Mouse (Mus musculus): ENCODE measurements at regions not wholly inside any gene's neighbourhood (a gene's known extent, or its start where the extent isn't known, plus 50 kb on each side); places are given as distances from the start of the nearest gene placed in this dataset.
A peak's percentile ranks its signal among the peaks of the same experiment; 100 is the strongest.

DNA sequence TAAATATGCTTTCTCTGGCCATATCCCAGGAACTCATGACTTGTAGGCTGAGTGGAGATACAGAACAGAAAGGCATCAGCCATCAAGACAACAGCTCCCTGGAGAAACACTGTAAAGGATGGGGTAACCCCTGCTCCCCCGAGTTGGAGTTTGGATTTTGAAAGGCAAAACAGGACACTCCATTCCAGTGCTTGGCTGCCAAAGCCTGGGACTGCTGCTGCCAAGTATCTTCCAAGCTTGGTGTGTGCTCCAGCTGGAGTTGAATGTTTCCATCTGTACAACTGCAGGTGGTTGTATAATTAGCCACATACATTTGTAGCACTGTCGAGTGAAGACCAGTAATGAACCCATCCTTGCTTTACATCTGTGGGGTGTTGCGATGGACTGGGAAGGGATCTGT lies 62.1 kb downstream of the 4933412E24Rik start:
- DNase-seq (ENCODE audit: low spot score in 2 of 2): peak in 1 of 2 experiments; percentile 48

DNA sequence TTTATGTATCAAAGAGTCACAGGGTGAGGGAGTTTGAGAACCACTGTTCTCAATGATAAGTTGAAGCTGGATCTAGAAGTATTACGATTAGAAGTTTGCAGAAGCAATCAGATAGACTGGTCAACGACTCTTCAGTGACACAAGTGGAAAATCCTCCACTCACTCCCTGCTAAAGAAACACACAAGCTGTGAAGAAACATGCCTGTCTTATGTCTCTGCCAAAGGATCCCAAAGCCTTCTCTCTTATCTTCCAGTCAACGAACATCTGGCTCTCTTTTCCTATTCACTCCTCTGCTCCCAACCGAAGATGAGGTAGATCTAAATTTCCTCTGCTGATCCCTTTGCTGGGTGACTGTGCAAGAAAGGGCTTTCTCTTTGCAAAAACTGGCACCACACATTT lies 62.6 kb downstream of the 4933412E24Rik start:
- no peak for DNase-seq (ENCODE audit: low spot score in 2 of 2)

DNA sequence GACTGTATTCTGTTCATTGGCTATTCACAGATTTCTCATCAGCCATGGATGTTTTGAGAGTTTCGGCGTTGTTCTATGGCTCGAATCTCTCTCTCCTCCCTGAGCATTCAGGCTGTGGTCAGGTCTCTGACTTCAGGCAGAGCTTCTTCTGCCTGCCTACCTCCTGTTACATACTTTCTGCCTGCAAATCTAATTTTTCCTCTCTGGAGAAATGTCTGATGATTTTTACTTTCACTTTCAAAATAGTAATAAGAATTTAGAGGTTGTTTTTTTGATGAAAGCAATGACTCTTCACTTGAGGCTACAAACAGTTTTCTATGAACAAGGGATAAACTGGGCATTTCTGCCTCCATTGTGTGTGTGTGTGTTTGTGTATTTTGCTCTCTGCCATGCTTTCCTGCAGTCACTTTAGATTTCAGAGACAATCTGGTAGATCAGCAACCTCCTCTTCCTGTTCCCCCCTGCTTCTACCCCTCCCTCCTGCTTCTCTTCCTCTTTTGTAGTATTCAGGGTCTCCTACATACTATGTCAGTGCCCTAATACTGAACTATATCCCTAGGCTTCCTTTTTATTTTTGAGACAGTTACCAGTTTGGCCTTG lies 65.7 kb downstream of the 4933412E24Rik start:
- DNase-seq (ENCODE audit: low spot score in 2 of 2): no peak

DNA sequence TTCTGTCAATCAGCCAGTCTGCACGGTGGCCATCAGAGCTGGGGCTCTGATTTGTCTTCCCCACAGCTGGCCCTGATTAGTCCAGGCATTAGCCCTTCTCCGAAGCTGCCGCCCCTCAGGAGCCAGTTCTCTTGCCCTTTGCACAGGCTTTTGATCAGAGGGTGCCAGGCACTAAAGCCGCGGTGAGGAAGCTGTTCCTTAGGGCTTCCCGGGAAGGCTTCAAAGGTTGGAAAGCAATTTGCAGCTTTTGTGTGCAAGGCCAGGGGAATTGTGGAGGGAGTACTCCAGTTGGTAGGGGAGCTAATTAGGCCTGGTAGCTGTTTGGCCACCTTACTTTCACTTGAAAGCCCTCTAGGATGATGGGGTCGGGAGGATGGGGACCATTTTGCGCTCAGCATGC lies 71.2 kb downstream of the 4933412E24Rik start:
- DNase-seq (ENCODE audit: low spot score in 2 of 2): no peak

DNA sequence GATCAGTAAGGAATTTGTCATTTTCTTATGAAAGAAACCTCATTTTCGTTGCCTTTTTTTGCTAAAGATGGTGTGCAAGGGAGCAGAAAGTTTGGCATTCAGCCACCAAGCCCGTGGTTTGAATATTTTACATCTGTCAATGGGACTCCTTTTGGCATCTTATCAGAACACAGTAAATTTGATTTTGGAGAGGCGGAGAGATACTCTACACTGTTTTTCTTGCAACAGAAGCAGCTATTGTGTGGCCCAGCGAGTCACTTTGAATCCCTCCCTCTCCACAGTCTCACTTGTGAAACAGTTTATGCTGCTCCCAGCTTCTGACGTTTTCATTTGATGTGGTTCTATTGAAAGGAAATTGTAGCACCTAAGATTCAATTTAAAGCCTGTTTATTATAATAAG lies 79.9 kb downstream of the 4933412E24Rik start:
- DNase-seq (ENCODE audit: low spot score in 2 of 2): no peak

DNA sequence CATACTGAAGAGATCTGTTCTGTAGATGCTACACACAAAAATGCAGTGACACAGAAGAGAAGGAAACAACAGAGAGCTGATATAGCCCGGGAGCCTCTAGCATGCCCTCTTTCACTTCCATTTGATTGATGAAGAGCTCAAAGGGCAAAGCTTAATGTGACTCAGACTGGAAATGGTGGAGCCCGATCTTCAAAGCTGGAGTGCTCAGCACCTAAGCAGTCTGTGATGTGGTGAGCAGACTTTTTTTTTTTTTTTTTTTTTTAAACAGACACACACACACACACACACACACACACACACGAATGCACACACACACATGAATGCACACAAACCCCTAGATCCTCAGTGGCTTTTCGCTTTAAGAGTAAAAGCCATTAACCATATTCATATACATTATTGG lies 102.6 kb downstream of the 4933412E24Rik start:
- no peak for DNase-seq (ENCODE audit: low spot score in 2 of 2)

DNA sequence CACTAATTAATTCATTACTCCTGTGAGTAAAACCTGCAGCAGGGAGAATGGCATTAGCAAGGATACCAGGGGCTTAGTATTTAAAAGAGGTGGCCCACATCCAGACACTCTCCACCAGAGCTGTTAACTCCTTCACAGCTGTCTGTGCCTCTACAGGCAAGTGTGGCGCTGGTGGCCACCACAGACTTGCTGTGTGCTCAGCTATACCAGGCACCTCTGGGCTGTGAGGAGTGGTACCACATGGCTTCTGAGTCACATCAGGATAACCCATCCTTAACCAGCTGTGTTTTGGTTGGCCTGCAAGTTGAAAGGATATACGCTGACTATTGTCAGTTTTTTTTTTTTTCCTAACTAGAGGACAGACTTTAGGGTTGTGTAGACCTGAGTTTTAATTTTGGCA lies 108.1 kb downstream of the 4933412E24Rik start:
- DNase-seq (ENCODE audit: low spot score in 2 of 2): no peak

DNA sequence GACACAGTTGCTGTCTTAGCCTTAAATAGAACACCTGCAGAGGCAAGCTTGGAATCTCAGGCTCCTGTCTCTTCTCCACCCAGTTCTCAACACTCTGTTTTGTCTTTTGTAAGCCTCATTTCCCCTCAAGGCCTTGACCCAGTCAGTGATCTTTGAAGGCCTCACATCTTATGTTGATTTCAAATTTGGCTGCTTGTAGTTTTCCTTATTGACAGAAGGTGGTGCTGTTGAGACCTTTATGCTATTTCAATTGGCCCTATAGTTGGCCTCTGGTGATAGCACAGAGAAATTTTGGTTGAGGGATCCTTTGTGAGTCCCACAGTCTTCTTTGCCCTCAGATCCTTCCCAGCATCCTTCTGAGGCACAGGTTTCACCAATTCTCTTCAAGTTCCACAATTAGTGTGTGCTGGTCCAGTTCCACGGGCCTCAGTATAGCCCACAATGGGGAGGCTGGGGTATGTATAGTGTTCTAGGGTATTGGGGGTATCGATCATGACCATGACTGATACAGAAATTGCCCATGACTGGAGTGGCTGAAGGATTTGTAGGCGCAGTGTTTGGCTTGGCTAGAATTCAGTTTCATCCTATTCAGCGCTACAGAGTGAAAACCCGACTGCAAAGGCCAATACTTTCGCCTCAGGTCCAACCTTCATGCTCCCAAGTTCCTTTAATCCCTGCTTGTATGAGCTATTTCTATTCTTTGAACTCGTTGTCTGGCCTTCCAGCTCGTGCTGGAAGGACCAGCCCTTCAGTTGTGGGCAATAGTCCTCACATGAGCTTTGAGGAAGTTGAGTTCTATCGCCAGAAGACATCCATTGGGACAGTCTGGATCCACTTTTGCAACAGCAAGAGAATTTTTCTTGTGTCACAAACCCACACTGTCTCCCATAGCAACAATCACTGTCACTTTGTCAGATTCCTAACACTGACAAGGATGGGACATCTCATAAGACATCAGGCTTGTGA lies 110.3 kb downstream of the 4933412E24Rik start:
- no peak for DNase-seq (ENCODE audit: low spot score in 2 of 2)

DNA sequence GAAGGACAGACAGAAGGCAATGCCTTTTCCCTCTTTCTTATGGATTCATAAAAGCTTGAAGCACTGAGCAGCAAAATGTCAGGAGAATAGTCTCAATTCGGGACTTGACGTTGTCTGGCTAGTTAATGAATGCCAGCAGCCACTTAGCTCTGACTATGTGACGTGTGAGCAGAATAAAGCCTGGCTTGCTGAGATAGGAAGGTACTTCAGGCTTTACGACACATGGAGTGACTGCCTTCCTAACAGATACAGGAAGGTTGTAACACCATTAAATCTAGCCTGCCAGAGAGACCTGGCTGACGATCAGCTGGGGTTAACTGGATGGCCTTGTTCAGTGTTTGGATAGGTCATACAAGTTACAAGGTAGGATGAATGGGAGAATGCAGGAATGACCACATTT lies 111.7 kb downstream of the 4933412E24Rik start:
- DNase-seq (ENCODE audit: low spot score in 2 of 2): no peak

DNA sequence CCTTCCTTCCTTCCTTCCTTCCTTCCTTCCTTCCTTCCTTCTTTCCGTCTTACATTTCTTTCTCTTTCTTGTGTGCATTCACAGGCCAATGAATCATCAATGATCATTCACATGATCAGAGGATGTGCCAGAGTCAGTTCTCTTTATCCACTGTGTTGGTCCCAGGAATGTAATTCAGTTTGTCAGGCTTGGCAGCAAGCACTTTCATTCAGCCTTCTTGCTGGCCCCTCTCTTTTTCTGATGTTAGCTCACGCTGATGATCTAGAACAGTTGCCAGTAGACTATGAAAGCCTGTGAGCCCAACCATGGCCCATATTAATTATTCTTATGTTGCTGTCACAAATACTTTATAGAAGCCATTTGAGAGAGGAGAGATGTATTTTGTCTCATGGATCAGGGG lies 127.4 kb downstream of the 4933412E24Rik start:
- DNase-seq (ENCODE audit: low spot score in 2 of 2): no peak

DNA sequence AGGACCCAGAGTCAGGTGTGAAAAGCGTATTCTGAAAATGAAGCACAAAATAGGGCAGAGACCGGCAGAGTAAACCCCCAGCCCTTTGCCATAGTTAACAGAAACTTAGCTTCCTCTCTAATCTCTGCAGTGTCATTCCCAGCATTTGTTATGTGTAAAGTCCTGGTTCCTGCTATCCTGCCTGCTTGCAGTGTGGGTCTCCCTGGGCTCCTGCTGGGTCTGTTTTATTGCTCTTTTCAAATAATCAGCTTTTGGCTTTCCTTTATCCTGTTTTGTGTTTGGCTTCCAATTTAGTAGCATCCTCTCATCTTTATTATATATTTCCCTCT lies 128.3 kb downstream of the 4933412E24Rik start:
- no peak for DNase-seq (ENCODE audit: low spot score in 2 of 2)

DNA sequence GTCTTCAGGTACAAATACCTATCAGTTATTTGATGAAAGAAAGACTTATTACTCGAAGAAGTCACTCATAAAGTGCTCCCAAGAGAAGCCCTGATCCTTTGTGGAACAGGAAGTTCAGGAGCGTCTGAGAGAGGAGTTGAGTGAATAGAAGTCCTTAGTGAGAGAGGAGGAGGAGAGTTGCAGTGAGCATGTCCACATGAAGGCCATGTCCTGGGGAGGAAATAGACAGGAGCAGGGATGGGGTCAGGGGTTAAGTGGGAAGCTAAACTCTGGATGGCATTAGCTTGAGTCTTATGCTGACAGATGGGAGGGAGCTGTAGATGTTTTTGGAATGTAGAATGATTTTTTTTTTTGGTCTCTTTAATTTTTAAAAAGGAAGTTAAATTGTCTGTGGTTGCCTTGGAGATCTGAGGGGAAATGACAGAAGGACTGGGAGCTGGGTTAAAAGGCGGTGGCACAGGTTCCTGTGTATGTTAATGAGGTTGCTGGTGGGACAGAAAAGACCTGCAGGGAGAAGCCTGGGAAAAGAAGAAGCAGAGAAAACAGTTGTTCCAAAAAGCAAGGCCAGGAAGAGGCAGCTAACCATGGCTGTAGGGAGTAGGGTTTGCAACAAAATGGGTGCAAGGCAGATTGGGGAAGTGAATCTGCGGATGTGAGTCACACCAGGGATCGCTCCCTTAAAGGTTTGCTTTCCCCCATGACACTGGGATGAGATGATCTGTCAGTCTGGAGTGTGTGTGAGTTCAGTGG lies 128.9 kb downstream of the 4933412E24Rik start:
- no peak for DNase-seq (ENCODE audit: low spot score in 2 of 2)

DNA sequence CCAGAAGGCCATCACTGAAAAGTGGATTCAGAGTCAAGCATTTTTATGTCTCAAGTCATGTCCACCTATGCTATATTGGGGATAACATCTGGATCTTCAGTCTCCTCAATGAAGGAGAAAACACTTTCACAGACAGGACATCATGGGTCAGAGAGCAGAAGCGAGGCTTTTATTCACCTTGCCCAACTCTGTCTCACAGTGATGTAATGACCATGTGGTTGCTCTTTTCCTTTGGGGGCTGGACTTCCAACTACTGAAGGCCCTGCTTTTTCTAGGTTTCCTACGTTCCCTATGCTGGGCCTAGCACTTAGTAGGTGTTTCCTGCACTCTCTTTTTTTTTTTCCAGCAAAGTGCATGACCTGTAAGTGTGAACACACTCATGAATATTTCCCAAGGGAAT lies 130.4 kb downstream of the 4933412E24Rik start:
- DNase-seq (ENCODE audit: low spot score in 2 of 2): no peak

DNA sequence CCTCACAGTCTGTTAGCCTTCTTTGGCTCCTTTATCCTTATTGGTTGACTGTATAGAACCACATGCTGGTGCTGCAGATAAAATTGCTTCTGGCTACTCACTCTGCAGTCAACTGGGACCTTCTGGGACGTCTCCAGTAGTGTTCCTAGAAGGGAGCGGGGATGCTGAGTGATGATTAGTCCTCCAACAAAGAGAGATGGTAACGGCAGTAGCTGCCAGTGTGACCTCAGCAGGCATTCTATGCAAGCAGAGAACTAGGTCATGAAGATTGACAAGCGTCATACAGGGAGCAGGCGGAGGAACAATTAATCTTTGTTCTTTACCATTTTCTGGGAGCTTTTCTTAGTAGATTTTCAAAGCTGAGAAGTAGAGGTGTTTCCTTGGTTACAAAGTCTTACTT lies 134.0 kb downstream of the 4933412E24Rik start:
- no peak for DNase-seq (ENCODE audit: low spot score in 2 of 2)

DNA sequence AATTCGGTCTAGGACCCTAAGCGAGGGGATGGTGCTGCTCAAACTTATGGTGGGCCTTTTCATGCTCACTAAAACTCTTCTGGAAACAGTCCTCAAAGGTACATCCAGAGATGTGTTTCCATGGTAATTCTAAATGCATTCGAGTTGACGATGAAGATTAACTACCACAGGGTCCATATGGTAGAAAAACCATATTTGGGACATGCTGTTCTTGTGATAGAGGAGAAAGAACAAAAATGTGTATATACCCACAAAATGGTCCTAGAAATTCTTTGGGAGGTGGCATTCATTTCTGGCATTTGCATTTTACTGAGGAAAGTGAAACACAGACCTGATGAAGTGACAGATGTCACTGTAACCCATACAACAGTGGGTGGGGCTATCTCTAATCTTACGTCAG lies 136.0 kb downstream of the 4933412E24Rik start:
- no peak for DNase-seq (ENCODE audit: low spot score in 2 of 2)

DNA sequence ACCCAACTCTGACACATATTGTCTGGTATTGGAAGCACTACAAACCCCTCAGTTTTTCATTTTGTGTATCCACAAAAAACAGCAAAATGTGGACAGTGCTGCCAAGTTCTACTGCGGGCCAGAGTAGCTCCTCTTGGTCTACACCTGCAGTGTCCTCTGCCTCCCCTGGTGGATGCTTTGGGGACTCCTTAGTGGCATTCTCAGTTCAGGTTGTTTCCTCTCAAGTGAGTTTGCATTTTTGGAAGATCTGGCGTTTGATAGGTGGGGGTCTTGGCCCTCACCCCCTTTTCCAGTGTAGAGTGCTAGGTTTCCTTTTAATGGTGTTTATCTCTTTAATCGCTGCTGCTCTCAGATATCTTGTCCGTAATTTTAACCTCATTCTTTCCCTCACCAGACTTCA lies 137.1 kb downstream of the 4933412E24Rik start:
- peak; percentile 27 to 64 for DNase-seq (ENCODE audit: low spot score in 2 of 2)

DNA sequence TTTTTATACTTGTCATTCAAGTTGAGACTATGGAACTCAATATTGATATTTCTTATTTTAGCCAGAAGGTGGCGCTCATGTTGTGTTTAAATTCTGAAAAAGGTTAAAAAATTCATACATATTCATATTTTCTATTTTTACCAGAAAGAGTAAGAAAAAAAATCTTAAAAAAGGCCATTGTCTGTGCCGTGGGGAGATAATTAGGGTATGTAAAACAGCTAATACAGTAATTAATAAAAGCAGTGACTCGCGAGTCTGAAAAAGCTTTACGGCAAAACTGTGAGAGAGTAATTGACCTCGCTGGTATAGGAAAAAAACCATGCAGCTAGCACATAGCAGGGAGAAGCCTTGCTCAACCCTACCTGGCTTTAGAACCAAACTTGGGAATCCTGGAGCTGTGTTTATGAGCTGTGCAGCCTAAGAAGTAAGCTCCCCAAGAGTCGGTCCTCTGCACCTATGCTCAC lies 140.1 kb downstream of the 4933412E24Rik start:
- DNase-seq (ENCODE audit: low spot score in 2 of 2): no peak

DNA sequence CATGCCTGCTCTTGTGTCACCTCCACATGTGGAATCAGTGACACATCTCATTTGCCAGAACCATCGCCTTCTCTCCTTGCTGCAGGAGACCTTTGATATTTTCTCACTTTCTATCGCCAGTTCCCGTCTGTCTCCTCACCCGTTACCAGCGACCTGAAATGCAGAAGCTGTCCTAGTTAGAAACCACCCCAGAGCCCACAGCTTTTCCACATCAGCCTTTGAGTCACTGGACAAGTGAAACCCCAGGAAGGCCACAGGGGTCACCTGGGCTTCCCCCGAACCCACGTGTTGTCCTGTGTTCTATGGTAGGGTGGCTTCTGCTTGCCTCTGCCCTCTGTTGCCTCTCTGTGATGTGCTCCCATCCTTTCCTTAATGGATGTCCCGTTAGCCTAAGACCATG lies 149.7 kb downstream of the 4933412E24Rik start:
- no peak for DNase-seq (ENCODE audit: low spot score in 2 of 2)

DNA sequence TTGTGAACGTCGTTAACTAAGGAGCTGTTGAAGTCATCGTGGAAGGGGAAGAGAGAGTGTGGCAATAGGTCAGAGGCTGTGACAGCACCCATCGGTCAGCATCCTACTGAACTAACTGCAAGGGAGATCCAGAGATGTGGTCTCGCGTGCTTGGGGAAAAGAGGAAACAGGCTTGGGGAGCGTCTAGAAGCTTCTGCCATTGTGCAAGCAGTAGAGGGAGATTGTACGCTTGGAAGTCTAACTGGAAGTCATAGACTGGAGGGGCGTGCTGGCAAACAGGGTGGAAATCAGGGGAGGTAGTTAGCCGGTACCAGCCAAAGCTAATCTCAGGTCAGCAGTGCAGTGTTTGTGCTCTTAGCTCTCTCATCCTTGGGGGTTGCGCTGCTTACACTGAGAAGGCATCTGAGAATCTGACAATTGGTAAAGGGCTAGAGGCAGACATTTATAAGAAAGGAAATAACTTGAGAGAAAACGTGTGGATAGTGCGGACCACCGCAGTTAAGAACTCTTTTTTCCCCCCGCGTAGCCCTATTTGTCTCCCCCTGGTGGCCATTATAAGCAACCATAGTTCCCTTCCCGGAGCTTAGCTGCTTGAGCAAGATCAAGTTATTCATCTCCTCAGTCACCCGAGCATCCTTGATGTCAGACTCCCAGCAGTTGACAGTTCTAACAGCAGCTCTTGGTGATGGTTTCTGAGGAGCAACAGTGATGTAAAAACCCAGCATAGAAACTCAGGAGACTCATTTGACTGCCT lies 151.5 kb downstream of the 4933412E24Rik start:
- DNase-seq (ENCODE audit: low spot score in 2 of 2): no peak

DNA sequence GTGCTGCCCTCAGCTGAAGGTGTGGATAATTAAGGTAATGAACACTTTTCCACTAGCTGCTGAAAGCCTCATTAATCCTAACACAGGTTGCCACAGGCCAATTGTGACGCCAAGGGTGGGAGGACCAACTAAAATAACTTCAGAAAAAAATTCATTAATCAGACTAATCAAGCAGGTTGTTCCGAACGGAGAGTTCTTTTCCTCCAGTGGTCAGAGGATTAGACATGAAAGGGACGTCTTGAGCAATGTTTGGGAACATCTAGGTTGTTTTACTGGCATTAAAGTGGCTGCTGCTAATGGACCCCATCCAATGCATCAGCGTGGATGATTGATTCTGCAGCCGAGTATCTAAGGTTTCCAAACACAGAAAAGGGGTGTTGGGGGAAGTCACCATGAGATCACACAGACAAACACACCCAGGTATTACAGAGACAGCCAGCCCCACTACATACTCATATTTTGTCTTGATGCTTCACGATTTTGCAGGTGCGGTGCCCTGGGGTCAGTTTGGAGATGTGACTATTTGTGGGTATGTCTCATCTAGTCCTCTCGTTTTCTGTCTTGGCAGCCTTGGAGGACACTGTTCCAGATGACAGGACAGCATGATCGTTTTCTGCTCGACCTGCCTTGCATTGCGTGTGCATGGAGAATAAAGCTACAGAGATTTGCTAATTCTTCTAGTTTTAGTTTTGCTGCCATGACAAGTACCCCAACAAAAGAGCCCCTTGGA lies 164.0 kb downstream of the 4933412E24Rik start:
- no peak for DNase-seq (ENCODE audit: low spot score in 2 of 2)

DNA sequence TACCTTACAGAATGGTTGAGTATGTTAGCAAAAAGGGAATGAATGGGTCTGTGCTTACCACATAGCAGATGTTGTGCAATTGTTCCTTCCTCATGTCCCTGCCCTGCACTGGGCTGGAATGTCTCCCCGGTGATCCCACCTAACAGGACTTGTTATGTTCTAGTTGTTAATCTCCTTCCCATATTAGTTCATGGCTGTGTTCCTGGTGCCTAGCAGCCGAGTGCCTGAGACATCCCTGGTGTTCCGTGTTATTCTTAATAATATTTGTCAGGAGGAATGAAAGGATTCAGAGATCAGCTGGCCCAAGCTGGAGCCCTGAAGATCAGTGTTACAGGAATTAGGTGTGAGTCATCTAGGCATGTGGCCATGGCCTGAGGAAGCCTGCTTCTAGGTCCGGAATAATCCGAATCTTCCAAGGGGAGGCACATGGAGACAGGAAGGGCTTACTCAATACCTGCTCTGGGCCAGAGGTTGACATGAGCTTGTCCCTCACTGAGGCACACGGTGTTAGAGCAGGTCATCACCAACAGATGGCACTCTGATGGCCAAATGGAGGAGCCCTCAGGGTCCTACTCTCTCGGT lies 171.2 kb downstream of the 4933412E24Rik start:
- no peak for DNase-seq (ENCODE audit: low spot score in 2 of 2)
